ENCODE assay signal across 9 mouse cellular contexts in genomic region chr2:18585564-18586336, GRCm38 (mm10).
A peak's percentile ranks its signal among the peaks of the same experiment; 100 is the strongest.
DNase-seq lines count a peak whose midpoint lies in the region; ATAC-seq and TF ChIP-seq lines count a peak whose summit lies in the region.
"Had no signal": no experiment of that assay in that cellular context is flagged by ENCODE, and none has a peak within 500 bp of the region (broad histone marks: within the 10 kb centered on the region; RNA-seq: fewer than 3 reads in every experiment).

No protein-coding gene starts in this region.

- no peak overlapping the region for H3K4me3 ChIP-seq in heart, postnatal 0 days (ENCODE audit: low read depth, low read length)
- no peak overlapping the region for H3K4me3 ChIP-seq in heart, embryonic 11.5 days (ENCODE audit: low read depth, low read length)
- no peak overlapping the region for H3K4me3 ChIP-seq in neural tube, embryonic 15.5 days (replicated peaks)

- no peak for TF ChIP-seq EP300 in heart, postnatal 0 days (IDR thresholded peaks at IDR 0.05; ENCODE audit: low read depth)

- H3K27me3 ChIP-seq in heart, postnatal 0 days (ENCODE audit: control insufficient read depth, insufficient read depth, low read length) = no peaks in the 10 kb centered on the region
- peaks cover 6% of the 10 kb centered on the region; the same call in 1 of the 2 replicates for H3K27me3 ChIP-seq in heart, embryonic 11.5 days (ENCODE audit: control insufficient read depth, insufficient read depth, low read length)
- H3K27me3 ChIP-seq in neural tube, embryonic 15.5 days (replicated peaks) = no peaks in the 10 kb centered on the region

- H3K4me2 ChIP-seq in heart, postnatal 0 days (ENCODE audit: low read depth, low read length) = no peak overlapping the region
- no peak overlapping the region for H3K4me2 ChIP-seq in heart, embryonic 11.5 days
- H3K4me2 ChIP-seq in neural tube, embryonic 15.5 days = no peak overlapping the region

- H3K4me1 ChIP-seq in heart, postnatal 0 days (ENCODE audit: control insufficient read depth, insufficient read depth) = no peaks in the 10 kb centered on the region
- no peaks in the 10 kb centered on the region for H3K4me1 ChIP-seq in heart, embryonic 11.5 days (ENCODE audit: control insufficient read depth, insufficient read depth, low read length)
- H3K4me1 ChIP-seq in neural tube, embryonic 15.5 days = no peaks in the 10 kb centered on the region; the same call in 1 of the 2 replicates

- no peak for DNase-seq in heart, postnatal 0 days (ENCODE audit: low spot score)
- DNase-seq in A20 (ENCODE audit: low read depth, low spot score) = peak; percentile 58
- DNase-seq in brain, adult 2 months (ENCODE audit: low read depth, low spot score) = peak; percentile 68
- DNase-seq in induced T-regulatory cell, adult 2 months (ENCODE audit: low read depth) = peak; percentile 29
- no peak for DNase-seq in MN1 (ENCODE audit: low spot score)

- no peaks in the 10 kb centered on the region for H3K36me3 ChIP-seq in heart, postnatal 0 days (replicated peaks; ENCODE audit: control insufficient read depth, insufficient read depth, low read length)
- H3K36me3 ChIP-seq in heart, embryonic 11.5 days (ENCODE audit: control insufficient read depth, insufficient read depth, low read length) = no peaks in the 10 kb centered on the region
- H3K36me3 ChIP-seq in neural tube, embryonic 15.5 days = no peaks in the 10 kb centered on the region

- peak; percentile 17; the same call in 1 of the 2 replicates for TF ChIP-seq CTCF in heart, postnatal 0 days (IDR thresholded peaks at IDR 0.05; ENCODE audit: low read depth)

- no peak overlapping the region for H3K9ac ChIP-seq in heart, postnatal 0 days (replicated peaks; ENCODE audit: low read depth, low read length)
- H3K9ac ChIP-seq in heart, embryonic 11.5 days (ENCODE audit: low read depth, low read length) = no peak overlapping the region
- no peak overlapping the region for H3K9ac ChIP-seq in neural tube, embryonic 15.5 days (replicated peaks)

- WGBS in heart, postnatal 0 days = 46% methylated on average over 9 of the region's 9 CpGs
- 32% methylated on average over 9 of the region's 9 CpGs for WGBS in heart, embryonic 11.5 days (ENCODE audit: insufficient replicate concordance)
- 44% methylated on average over 9 of the region's 9 CpGs for WGBS in neural tube, embryonic 15.5 days

- no peak for ATAC-seq in heart, postnatal 0 days (ENCODE audit: insufficient read depth, low read depth)
- no peak for ATAC-seq in heart, embryonic 11.5 days (replicated peaks; ENCODE audit: insufficient number of reproducible peaks, low FRiP score, low TSS enrichment)
- ATAC-seq in neural tube, embryonic 15.5 days (ENCODE audit: low FRiP score) = no peak
- ATAC-seq in erythroid progenitor cell, adult 5-6 weeks (replicated peaks; ENCODE audit: low FRiP score, poor library complexity, severe bottlenecking) = no peak
- ATAC-seq: inflammation-experienced regulatory T-cells, adult 6 months had no signal

- H3K9me3 ChIP-seq in heart, postnatal 0 days (replicated peaks; ENCODE audit: control insufficient read depth, low read length) = no peaks in the 10 kb centered on the region
- no peaks in the 10 kb centered on the region for H3K9me3 ChIP-seq in heart, embryonic 11.5 days (replicated peaks; ENCODE audit: control insufficient read depth, low read length)
- no peaks in the 10 kb centered on the region for H3K9me3 ChIP-seq in neural tube, embryonic 15.5 days (replicated peaks)

- no peak overlapping the region for H3K27ac ChIP-seq in heart, postnatal 0 days (ENCODE audit: low read depth)
- H3K27ac ChIP-seq in heart, embryonic 11.5 days (ENCODE audit: low read depth, low read length) = no peak overlapping the region
- H3K27ac ChIP-seq in neural tube, embryonic 15.5 days (replicated peaks) = no peak overlapping the region

Comparison
In these comparisons a context has a peak if more than half of its experiments do, and no peak if none do; other contexts are left out.
1. DNase-seq: peak in A20 (single experiment), brain, adult 2 months (single experiment) and induced T-regulatory cell, adult 2 months (single experiment); none in heart, postnatal 0 days (single experiment) and MN1 (single experiment).